Mouse (Mus musculus): ENCODE measurements at regions not wholly inside any gene's neighbourhood (a gene's known extent, or its start where the extent isn't known, plus 50 kb on each side); places are given as distances from the start of the nearest gene placed in this dataset.
A peak's percentile ranks its signal among the peaks of the same experiment; 100 is the strongest.
"Not testable (repeated sequence)": the region's sequence is repeated elsewhere in the genome, so short reads cannot be mapped to it uniquely, and the experiment has no call there.

DNA sequence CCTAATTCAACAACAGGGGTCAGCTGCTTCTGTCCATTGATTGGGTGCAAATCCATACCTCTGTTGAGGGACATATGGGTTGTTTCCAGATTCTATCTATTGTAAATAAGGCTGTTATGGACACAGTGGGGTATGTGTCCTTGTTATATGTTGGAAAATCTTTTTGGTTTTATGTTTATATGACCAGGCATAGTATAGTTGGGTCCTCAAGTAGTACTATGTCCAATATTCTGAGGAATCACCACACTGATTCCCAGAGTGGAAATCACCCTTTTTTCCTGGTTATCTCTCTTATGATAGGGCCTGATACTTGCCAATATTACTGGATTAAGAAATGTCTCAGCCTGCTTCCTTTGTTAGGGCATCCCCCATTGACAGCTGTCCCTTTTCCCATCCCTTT lies 1471.0 kb downstream of the Kcnt2 start:
- DNase-seq: no peak

DNA sequence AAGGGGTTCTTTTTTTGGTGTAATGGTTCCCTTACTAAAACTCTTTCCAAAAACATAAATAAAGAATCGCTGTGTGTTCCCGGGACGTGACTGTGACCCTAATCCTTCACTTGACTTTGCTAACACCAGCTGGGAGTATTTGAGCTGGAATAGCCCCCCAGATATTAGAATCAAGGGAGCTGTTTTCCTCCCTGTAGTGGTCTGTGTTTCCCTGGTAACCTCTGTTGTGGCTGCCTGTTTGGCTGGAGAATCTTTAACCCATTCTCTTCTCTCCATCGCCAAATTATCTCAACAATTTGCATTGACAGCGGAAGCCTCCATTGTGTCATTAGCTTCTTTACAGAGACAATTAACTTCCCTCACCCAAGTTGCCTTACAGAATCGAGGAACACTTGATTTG lies 1471.6 kb downstream of the Kcnt2 start:
- no peak for DNase-seq

DNA sequence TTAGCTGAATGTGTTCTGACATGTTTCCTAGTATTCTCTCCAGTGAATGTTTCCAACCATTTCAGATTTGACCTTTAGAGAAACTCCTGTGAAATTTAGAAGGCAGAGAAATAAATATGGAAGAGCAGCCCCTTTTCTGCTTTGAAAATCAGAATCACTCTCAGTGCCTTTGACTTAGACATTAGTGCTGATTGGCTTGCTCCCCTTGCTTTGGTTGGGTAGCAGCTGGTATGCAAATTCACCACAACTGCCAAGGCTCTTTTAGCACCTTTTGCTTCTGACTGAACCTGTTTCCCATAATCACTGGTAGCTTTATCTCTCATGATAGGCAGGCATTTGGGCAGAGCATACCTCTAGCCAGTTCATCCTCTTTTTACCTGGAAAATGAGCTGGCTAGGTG lies 1495.3 kb downstream of the Kcnt2 start:
- no peak for DNase-seq

DNA sequence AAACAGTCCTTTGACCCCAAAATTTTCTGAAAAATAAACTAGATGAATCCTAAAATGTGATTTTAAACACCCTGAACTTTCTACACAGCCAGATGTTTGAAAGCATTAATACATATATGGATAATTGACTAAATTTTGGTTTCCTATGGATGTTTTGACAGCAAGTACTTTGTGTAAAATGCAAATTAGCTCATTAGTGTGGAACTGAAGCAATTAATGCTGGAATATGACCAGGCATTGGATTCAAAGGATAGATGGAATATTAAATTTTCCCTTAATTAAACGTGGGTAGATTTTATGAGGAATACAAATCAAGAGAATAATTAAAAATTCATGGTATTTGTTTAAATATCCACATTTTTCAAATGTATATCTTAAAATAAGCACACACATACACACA lies 1530.1 kb downstream of the Kcnt2 start:
- DNase-seq: no peak

DNA sequence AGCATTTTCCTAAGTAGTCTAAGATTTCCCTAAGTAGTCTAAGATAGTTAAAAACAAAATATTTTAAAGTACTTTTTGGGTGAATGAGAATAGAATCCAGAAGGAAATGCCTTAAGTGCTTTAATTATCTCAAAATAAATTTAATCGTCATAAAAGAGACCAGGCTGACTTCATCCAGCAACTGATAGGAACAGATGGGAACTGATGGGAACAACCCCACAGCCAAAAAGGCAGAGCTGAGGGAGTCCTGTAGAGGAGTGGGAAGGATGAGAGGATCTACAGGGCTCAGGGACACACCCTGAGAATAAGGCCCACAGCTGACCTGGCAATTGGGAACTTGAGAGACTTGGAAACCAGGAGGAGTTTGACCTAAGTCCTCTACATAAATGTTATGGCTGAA lies 1537.4 kb downstream of the Kcnt2 start:
- DNase-seq: no peak

DNA sequence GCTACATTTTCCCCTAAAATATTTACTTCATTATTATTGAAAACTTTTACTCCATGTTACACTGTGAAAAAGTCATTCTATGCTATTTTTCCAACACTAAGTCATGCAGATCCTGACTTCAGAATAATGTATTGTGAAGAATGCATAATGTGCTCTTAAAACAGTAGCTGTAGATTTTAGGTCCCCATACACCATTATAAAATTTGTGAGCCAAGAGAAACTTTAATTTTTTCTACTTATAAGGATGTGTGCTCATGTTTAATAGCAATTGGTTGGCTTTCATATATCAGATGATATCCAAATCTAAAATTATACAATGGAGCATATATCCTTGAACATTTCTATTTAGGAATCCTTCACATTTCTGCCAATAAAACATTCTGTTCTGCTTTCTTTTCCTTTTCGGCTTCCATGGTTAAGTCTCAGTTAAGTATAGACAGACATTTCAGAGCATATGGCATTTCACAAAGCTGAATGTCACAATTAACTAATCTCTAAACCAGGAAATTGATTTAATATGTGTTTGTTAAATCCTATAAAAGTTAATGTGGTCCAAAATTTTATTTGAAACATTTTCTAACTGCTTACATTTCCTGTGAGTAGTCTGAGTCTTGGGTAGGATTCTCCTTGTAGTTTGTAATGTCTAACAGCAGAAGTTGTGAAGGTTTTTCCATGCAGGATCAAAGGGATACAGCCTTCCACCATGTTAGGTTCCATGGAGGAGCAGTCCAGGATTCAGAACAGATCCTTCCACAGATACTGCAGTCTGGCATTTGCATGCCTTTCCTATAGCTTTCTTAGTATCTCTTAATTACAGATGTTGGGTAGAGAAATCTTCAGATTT lies 1567.6 kb downstream of the Kcnt2 start:
- DNase-seq: no peak

DNA sequence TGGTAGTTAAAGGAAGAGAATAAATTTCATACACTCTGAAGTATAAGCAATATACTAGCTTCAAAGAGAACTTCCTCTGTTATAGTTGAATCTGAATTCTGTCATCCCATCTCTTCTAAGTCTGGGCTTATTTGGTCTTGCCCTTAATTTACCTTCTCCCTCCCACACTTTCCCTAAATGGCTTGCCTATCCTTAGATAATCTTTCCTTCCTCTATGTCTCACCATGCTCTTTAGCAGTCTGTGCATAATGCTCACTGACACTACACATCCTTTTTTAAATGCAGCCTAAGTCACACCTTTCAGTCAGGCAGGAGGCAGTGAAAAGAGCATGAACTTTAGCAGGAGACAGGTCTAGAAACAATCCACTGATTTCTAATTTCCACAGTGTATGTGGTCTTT lies 1585.5 kb downstream of the Kcnt2 start:
- DNase-seq: no peak

DNA sequence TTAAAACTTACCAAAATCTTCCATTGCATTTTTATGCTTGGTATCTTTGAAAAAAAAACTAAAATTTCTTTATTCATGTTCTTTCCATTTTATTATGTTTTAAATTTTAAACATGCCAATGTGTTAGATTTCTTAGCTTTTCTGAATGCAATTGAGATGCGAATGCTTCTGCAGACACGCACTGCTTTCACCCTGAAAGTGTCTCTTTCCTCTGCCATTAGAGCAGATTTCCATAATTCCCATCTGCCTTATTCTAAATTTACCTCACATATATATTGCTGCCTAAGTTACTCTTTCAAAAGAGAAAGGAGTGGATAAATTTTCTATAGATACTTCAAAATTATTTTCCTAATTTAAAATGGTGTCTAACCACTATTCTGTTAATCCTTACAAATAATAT lies 1596.6 kb downstream of the Kcnt2 start:
- no peak for DNase-seq

DNA sequence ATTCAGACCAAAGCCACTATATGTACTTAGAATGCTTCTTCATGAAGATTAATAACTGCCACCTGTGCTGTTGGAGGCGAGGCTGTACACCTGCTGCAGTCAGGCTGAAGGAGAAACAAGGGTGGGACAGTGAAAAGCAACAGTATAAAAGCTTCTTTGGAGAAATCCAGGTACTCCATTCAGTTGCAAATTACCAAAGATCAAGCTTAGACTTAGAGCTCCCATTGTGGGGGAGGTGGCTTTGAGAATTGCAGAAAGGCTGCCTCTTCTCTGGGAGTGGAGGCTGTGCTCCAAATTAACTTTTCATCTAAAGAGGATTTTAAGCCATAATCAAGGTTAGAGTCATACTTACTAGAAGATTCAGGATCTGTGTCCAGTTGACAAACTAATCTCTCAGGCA lies 1607.9 kb downstream of the Kcnt2 start:
- DNase-seq: not testable (repeated sequence)

DNA sequence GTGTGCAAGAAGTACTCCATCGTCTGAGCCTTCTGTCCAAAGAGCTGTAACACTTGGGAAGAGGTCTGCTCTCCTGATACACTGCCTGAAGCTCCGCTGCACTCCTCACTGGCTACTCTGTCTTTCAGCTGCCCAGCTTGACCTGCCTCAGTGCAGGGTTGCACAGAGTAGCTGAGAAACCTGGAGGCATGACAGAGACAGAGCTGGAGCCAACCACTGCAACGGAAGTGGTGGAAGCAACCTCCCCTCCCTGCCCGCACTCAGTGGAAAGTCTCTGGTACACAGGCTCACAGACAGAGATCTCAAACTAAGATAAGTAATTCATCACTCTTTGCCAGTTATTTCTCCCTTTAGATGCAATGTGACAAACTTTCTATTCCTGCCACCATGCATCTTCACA lies 1638.4 kb downstream of the Kcnt2 start:
- no peak for DNase-seq

DNA sequence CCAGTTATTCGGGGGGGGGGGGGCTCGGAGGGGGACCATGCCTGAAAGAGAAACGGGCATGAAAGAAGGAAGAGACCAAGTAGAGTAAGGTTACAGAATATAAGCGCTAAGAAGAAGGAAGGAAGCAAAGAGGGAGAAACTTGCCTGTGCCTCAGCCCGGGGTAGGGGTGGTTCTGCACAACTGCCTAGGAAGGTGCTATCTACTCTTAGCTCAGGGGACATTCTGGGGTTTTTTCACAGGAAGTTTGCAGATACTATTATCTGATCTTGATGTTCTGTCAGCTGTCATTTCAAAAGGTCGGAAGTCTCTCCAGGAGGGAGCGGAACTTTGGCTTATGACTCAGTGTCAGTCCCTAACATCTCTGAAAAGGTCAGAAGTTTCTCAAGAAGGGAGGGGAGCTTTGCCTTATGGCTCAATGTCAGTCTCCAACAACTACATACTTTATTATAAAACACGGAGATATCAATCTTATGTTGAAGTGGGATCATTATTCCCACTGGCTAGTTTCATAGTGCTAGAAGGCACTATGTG lies 1652.0 kb downstream of the Kcnt2 start:
- no peak for DNase-seq

DNA sequence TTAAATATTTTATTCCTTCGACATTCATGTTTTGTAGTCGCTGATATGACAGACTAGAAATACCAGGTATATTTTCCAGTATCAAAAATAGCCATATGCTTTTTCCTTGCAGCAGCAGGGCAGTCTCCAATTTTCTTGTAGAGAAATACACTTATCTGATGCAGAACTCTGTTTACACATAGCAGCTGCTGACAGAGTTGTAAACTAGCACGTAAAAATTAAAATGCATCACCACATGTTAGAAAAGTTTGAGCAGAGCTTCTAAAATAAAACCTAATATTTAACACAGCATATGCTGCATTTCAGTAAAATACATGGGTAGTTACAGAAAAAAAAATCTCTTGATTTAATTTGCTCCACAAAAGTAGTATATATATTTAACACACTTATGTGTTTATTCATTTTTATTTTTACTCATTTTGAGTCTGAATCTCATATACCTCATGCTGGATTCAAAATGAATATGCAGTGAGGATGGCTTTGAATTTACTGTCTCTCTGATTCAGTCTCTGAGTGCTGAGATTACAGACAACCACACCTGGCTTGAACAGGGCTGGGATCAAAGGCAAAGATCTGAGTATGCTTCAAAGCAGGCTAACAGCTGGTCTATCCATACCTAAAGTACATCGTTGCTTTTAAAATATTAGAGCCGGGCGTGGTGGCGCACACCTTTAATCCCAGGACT lies 1665.9 kb downstream of the Kcnt2 start:
- no peak for DNase-seq

DNA sequence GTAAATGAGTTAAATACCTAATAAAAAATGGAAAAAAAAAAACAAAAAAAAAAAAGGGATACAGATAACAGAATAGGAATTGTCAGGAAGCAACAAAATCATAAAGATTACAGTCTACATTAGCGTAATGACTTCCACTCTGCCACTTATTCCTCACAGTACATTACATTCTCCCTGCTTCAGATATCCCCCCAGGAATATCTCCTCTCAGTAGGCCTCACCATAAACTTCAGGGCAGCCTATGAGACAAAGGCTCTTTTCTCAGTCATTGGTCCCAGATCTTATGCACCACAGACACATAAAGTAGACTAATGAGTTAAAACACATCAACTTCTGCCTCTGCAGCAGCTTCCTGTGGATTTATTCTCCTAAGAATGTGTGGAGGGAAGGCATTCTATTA lies 1680.2 kb downstream of the Kcnt2 start:
- no peak for DNase-seq

DNA sequence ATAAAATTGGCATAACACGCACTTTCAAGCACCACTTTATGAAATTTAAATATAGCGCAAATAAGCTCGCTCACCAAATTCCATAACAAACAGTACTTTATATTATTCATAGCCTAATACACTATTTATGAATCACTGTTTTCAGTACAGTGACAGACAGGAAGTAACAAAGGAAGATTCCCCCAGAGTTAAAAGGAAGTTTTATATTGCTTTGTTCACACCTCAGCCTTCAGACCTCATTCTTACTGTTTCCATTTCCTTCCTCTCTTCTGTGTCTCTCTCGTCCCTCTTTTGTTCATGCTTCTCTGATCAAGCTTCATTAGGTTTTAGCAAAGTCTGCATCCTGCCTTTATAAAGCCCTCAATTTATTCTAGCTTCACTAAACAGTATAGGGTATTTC lies 1680.8 kb downstream of the Kcnt2 start:
- no peak for DNase-seq

DNA sequence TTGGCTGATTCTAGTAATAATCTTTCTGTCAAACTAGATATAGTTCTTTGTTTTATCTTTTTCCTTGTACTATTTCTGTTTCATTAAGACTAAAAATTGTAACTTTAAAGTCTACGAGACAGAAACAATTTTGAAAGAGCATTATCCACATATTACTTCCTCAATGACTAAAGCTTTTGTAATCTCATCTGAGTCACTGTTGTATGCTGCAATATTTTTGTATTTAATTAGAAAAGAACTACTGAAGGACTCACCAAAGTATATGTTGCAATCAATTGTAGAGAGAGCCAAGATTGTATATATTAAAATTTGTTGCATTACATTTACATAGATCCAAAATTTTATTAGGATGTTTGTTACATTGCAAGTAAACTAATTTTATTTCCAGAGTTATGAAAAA lies 1692.4 kb upstream of the B3galt2 start:
- DNase-seq: no peak

DNA sequence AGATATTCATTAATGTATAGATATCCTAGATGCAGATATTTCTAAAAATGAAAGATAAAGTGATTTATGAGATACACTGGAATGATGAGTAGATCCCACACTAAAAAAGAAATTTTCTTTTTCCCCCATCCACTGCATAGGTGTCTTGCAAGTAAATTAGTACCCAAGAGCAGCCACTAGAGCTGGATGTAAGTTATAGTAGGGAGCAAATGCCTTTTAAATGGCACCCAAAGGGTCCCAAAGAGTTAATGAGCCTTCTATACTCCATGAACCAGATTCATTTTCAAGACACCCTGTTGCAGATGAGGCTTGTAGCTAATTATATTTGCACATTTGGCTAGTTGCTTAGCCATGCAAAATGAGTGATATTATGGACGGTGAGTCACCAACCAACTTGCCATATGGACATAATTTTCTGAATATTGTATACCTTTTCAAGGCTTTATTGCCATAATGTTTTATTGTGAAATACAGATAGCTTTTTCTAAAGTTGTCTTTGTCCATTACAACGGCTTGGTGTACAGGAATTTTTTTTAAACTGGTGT lies 1686.1 kb upstream of the B3galt2 start:
- no peak for DNase-seq

DNA sequence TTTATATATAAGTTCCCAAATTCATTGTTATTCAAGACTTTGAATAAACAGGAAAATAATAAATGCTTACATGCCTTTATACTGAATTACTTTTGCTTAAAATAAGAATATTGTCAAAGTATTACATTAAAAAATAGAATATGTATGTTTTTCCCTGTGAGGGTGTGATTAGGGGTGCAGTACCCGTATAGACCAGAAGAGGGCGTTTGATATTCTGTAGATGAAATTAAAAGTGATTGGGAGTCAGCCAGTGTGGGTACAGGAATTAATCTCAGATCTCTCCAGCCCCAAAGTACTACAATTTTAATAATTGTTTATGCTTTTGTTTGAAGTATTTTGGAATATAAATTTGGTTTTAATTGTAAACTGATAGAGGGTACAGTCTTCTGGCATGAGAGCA lies 1678.7 kb upstream of the B3galt2 start:
- peak; percentile 20 for DNase-seq

DNA sequence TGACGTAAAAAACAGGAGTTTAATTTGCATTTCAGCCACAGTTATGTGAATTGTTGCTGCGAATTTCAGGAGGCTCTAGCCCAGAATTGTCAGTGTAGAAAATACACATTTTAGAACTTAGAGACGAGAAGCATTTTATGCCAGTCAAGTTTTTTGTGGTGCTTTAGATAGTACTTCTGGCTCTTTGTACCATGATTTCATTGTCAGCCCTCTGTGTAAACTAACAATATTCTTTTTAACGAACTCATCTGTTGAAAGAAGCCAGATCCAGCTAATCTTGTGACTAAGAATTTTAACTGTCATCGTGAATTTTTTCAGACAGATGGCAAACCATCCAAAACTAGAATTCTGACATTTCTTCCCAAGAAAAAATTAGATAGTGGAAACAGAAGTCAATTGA lies 1672.3 kb upstream of the B3galt2 start:
- no peak for DNase-seq

DNA sequence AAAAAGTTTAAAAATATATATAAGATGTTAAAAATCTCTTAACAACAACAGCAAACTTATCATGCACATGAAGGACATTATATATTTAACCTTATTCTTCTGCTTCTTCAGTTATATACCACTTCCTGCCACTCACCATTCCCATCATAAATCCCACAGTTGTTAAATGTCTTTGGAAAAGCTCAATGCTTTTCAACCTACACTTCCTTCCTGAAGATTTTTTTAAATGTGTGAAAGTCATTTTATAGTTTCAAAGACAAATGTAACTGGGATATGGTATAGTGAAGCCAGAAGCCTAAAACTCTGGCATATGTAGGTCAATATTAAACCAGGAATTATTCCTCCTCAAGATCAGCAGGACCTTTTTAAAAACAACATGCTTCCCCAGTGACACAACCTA lies 1666.1 kb upstream of the B3galt2 start:
- no peak for DNase-seq

DNA sequence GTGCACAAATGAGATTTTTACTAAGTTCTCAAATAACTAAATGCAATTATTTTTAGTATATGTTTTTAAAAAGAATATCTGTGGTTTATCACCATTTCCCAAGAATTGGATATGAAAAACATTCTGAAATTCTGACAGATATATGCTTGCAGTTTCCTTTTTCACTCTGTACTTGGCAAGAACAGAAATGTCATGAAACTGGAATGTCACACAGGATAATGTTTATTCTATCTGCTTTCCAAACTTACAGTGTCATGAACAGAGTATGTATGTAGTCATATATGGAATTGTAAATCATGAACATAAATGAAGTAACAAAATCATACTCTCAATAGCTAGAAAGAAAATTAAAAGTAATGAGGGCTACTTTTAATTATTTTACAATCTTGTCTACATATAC lies 1640.7 kb upstream of the B3galt2 start:
- DNase-seq: no peak

DNA sequence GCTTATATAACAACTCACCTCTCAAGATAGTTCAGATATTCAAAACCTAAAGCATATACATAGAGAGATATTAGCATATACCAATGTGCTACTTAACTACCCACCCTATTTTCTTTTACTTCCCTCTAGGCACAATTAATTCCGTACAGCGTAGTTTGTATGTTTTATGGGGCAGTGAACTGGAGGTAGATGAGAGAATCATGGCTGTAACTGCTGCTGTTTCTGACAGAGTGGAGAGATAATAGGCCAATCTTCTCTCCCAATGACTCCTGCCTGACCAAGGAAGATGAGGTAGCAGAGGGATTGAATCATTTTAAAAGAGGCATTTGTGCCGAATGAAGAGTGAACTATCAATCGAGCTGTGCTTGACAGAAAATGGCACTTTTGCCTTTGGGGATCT lies 1640.1 kb upstream of the B3galt2 start:
- DNase-seq: no peak

DNA sequence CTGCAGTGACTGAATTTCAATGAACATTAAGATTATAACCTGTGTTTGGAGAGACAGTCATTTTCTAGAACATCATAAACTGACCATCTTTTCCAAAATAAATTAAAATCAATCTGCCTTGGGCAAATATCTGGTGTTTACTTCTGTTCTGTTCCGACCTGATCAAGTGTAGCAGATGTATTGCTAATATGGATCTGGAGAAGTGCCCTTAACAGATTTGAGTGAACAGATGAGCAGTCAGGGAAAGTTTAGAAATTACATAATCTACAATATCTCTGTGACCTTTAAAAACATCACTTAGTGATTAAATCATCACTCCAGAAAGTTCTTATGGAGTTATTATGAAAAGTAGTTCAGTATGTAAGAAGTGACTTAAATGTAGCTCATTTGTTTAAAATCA lies 1634.1 kb upstream of the B3galt2 start:
- DNase-seq: peak; percentile 31

DNA sequence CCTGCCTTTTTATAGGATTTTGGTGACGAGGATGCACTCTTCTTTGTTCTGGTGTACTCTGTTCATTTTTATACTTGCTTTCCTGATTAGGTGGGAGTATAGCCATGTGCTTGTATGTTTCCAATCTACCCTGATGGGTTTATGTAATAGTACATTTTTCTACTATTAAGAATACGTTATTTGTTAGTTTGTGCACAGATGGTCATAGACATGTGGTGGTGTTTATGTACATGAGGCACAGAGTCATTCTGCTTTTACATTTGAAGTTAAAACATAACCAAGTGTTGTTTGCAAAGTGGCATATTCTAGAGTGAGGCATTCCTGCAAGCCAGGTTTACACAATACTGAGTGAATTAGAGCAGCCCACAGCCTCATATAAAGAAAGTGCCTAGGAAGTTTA lies 1597.7 kb upstream of the B3galt2 start:
- DNase-seq: no peak

DNA sequence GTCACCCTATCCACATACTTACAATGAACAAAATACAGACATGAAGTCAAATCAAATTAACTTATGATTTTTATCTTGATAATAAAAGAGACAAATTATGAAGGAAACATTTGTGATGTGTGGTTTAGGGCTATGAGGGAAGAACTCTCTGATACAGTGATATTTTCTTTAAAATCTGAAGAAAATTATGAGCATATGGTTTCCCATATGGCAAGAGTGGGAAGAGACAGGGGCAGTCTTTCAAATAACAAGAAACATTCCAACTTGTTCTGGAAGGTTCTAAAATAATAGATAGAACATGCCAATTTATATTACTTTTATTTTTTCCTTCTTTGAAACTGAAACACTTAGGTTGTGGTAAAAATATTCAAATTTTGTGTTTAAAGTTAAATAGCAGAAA lies 1585.3 kb upstream of the B3galt2 start:
- DNase-seq: no peak
